Mouse (Mus musculus): ENCODE measurements around the gene Mylk4. TPM values are rescaled to one million over a fixed set of nuclear protein-coding genes. Genes with fewer than 3 reads are reported as not detected.

The Mylk4 gene
- total RNA-seq, 2 experiments from 2014 or later: 132 to 148 TPM

DNA sequence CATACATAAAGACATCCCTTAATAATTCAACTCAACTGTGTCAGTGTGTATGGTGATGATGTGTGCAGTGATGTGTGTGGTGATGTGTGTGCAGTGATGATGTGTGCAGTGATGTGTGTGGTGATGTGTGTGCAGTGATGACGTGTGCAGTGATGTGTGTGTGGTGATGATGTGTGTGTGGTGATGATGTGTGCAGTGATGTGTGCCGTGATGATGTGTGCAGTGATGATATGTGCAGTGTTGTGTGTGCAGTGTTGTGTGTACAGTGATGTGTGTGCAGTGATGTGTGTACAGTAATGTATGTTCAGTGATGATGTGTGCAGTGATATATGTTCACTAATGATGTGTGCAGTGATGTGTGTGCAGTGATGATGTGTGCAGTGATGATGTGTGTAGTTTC, 75.9 kb downstream of the Mylk4 start:
- DNase-seq: no peak

DNA sequence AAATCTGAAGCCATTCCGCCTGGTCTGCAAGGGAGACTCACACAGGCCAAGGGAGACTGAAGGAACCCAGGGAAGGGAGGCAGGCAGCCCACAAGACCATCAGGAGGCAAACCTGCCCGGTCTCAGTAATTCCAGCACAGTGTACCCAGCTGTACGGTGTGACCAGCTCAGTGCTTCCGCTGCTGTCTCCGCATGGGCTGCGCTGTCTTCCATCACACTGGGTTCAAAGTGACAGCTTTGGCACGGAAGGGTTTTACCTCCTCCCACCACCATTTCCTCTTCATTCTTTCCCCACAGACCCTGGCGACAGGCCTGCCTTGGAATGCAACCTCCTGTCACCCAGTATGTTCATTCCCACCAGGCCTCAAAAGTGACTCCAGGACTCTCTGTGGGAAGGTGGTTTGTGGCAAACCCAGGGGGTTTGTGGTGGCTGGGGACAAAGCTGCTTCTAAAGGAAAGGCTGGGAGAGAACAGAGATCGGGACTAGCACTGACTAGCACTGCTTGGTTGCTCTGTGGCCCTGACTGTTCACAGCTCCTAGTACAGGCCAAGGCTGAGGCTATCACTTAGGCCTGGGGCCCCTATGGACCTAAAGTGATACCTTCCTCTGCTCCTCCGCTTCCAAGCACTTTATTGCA, 77.0 kb downstream of the Mylk4 start:
- DNase-seq: no peak

DNA sequence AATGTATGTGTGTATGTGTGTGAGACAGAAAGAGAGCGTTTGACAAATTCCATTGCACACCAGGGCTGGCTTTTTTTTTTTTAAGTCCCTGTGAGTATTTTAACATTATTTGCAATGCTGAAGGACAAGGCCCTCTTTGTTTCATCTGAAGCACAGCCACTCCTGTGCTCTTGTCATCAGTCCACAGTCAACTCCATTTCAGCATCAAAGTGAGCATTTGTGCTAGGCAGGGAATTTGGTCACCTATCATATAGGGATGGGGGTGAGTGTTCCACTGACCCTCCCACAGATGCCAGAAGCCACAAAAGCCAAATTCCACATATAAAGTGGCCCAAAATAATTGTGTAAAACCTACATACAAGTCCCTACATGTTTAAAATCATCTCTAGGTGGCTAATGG, 78.4 kb downstream of the Mylk4 start:
- DNase-seq: no peak

DNA sequence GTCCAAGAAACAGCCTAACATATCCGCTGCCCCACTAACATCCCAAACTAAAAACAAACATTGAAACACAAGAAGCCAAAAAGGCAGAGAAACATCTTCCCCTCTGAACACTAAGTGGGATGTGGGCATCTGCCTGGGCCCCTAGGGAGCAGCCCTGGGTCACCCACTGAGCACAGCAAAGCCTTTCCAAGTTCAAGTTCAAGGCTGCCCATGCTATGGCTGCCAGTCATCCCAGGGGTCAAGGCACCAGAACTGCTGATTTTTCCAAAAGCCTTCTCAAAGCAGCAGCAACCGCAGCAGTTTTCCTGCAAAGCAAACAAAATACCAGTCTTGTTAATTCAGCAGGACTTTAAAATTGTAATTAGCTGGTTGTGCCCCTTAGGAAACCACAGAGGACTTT, 78.8 kb downstream of the Mylk4 start:
- DNase-seq: no peak

DNA sequence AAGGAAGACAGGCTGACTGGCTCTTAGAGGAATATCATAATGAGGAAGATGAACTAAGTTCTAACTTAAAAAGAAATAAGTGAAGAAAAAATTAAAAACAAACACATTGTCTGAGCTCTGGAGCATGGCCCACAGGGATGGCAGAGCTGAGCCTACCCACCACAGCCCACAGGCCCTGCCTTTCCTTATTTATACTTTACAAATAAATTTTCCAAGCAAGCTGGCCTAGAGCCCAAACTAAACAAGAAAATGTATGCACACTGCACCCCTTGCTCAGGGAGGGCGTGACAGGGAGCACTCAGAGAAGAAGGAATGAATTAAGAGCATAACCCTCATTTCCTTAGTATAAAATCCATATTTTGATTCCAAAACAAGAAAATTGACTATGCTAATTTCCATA, 82.2 kb downstream of the Mylk4 start:
- no peak for DNase-seq

DNA sequence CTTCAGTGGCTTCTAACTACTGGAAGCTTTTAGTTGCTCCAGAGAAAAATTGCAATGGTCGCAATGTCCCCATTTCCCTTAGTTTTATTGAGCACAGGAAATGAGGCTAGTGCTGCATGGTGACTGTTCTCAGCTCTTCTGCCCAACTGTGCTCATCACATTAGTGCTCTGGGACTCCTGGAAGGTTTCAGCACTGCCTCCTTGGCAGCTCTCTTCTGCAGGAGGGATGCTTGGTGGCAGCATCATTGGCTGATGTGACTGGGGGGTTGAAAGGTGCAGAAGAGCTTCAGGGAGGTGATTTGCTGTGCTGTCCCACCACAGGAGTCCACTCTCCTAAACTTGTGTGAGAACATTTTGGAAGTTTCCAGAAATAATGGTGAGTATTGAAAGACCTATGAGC, 84.4 kb downstream of the Mylk4 start:
- no peak for DNase-seq

DNA sequence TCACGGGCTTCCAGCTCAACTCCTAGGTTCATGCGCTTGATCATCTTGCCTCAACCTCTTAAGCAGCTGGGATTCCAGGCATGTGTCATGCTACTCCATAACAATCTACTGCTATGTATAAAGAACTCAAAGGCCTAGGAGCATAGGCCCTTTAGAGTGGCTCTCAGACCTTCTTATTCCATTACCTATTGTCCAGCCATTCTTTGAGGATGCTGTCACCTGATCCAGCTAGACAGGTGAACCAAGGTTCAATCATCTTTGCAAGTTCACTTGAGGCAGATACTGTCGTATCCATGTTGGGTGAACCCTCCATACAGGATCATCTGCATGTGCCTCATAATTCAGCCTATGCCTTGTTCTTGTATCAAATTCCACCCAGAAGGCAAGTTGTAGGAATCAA, 84.8 kb downstream of the Mylk4 start:
- DNase-seq: no peak

DNA sequence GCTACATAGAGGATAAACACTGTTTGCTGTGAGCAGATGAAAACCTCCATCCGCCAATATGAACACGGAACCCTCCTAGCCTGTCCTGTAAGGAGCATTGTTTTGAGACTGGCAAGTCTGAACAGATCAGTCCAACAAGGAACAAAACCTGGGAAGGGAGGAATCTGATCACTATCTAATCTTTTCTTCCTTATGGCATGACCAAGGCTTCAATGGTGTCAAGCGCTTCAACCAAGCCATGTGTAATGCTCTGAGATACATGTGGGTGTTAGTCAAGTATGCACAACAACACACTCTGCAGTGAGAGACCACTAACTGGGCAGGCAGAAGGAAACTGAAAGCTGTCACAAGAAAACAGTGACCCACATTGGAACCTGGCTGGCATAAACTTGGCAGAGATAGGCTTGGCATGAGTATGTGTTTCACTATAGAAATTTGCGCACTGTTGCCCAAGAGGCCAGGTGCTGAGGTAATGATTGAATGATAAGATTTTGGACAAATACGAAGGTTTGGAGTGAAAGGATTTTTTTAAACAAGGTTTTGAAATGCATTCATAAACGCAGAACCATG, 89.8 kb downstream of the Mylk4 start:
- no peak for DNase-seq

DNA sequence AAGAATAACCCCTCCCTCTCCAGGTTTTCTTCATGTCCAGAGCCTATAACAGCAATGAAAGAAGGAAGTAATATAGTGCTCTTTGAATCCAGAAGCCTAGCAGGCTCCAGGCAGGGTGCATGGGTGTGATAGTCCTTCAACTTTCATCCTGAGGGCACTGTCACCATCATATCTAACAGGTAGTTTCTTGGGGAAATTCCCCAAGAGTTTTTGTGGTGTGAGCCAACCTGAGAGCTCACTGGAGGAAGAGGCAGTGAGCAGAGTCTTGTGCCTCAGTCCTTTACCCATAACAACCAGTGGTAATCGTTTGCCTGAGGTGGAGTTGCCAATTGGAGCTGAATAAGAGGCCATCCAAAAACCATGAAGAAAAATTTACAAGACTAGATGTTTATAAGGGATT, 91.2 kb downstream of the Mylk4 start:
- DNase-seq: no peak

DNA sequence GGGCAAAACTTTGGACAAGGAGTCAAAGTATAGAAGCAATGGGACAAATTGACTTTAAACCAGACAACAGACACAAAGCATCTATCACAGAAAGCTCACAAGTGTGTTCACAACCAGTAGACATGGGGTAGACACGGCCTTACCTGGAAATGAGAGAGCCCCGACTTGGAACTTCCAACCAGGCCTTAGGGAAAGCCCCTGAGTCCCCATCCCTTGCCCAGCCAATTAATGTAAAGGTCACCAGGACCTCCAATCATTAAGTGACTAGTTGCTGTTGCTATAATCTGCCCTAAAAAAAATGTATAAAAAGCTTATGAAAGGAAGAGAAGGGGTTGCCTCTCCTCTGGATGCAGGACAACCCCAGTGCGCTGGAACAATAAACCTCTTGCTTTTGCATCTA, 93.5 kb downstream of the Mylk4 start:
- no peak for DNase-seq

DNA sequence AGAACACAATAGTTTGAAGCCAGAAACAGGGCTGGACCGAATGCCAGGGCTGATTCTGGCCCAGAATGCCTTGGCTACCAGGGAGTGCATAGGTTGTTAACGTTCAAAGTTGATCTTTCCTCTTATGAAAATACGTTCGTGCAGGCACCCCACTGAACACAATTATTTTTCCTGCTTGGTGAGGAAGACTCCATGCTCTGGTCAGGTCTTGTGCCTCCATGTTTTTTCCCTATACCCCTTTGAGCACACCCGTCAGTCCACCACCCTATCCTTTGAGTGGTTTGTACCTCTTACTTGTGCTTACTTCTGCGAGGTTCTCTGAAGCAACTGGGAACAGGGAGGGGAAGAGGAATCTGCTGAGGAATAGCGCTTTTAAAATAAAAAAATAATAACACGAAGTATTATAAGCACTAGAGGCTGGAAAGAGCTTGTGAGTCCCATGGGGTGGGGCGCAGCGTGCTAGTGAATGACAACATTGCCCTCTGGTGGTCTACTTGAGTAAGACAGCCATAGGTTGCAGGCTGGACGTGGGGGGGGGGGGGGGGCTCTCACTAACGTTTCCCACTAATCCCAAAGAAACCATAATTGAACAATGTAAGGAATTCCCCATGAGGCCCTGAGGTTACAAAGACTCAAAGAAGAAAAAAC, 102.8 kb downstream of the Mylk4 start:
- peak; percentile 71 for DNase-seq

DNA sequence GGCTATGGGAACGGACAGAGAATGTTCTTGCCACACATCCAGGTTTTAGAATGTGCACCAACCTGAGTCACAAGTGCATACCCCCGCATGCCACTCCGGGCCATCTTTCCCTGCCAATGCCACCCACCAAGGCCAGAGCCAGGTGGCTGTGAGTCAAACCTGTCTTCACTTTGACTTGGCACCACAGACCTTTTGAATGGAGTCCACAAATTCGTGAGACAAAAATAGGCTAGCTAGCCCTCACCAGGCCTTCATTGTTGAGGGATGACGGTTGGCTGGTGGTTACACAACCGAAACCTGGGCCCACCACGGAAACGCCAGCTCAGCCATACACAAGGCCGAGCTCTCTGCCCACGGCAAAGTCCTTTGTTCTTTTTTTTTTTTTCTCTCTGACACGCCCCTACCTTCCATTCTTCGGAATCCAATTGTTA, 103.6 kb downstream of the Mylk4 start:
- no peak for DNase-seq

DNA sequence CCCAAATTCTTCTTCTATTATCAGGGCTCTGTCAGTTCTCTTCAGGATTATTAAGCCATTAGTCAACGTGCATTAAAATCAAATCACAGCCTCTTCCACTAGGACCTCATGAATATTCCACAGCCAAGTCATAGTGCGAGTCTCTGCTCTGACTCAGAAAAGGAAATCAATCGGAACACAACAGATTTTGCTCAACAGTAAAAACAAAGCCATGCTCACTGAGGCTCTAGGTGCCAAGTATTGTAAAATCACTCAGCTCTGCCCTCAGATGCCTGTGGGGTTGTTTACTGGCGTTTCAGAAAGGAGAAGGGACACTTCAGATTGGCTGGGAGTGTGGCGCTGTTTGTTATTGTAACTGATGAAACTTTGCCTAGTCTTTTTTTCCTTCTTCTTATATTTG, 104.8 kb downstream of the Mylk4 start:
- no peak for DNase-seq

DNA sequence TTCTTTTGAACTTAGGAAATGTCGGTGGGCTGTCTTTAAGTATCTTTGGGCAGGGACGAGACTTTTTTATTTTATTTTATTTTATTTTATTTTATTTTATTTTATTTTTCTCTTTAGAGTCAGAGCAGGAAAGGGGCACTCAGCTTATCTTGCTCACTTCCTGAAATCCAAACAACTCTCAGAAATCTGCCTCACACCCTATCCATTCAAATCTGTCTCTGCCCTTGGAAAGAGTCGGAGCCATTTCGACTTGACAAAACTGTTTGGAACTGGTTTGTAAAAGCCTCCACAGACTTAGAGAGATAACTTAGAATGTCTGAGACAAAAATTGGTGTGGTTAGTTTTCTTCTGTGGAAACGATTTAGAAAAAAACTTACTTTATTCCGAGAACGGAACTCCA, 113.0 kb downstream of the Mylk4 start:
- DNase-seq: no peak

DNA sequence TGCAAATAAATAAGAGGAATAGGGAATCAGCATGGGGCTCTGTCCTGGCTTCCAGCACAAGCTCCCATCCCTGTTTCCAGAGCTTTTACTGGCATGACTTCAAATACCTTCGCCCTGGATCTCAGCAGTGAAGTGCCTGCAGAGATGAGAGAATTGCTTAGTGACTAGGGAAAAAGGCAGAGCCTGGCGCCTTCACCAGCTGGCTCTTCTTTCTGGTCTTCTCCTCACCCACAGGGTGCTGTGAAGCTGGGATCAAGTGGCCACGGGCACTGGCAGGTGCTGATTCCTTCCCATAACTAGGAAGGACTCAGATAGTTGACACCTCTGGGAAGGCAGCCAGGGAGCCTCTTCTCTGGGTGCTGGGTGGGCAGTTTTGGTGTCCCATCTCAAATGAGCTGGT, 115.5 kb downstream of the Mylk4 start:
- peak; percentile 28 for DNase-seq

DNA sequence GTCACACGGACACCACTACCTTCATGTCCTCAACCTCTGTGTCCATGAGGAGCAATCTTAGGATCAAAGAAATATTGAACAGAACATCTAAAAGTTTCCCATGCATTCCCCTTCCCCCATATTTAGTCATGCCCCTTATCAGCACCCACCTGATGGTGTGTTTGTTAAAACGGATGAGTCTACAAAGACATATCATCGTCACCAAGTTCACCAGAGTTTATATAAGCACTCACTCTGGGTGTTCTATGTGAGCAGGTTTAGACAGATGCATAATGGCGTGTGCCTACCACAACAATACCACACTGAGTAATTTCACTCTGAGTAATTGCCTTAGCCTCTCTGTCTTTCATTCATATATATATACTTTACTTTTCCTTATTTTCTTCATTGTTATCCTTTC, 116.4 kb downstream of the Mylk4 start:
- no peak for DNase-seq

DNA sequence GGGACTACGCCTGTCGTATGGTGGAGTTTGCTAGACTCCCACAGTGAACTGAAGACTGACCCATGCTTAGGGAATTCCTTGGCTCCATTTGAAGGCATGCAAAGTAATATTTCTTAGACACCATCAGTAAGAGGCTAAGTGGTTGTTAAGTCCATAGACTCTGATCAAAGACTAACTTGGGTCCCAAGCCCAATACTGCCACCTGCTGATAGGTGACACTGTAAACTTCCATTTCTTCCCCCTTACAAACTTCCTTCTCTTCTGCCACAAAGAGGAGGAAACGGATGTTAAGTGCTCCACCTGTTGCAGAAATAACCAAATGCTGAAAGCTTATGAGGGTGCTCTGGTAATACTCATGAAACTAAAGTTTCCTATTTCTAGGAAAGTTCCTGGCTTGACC, 121.7 kb downstream of the Mylk4 start:
- no peak for DNase-seq

DNA sequence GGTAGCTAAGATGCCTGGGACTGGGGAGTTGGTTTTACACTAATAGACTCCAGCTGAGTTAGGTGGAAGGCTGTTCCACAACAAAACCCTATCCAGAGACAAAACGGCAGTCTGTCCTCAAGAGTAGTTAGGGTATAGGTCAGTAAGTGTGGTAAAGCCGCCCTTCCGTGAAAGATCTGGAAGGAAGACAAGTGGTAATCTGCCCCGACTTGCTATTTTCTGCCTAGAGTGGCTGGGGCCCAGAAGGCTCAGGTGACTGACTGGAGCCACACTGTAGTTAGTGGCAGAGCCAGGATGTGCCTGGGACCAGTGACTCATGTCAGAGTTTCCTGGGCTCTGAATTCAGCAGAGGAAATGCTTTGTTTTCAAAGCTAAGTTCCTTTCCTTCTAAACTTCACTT, 123.5 kb downstream of the Mylk4 start:
- DNase-seq: no peak

DNA sequence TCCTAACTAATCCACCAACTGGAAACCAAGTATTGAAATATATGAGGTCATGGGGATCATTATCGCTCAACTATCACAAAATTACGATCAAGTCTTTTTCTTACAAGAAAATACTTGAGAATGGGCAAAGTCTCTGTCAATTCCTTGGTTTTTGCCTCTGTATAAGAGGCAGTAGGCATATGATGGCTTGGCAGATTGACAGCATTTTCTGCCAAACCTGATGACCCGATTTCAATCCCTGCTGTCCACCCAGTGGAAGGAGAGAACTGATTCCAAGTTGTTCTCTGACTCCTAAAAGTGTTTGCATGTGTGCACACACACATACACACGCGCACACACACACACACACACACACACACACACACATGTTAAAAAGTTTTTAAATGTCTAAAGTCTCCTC, 124.5 kb downstream of the Mylk4 start:
- DNase-seq: no peak

DNA sequence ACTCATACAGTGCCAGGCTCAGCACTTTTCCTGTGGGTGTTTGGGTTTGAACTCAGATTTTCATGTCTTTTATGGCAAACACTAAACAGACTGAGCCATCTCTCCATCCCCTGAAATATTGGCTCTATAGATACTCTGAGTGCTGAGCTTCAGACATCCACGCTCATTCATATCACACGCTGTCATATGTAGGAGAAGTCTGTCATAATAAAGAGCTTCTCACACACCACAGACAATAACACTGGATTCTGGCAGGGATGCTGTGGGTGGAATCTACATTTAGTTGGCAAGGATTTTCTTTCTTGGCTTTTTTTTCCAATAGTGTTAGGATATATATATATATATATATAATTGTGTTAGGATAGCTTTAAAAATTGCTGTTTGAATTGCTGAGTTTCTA, 126.2 kb downstream of the Mylk4 start:
- no peak for DNase-seq
